Comparison of ENCODE assay signal across 8 mouse cellular contexts in the genomic region with DNA sequence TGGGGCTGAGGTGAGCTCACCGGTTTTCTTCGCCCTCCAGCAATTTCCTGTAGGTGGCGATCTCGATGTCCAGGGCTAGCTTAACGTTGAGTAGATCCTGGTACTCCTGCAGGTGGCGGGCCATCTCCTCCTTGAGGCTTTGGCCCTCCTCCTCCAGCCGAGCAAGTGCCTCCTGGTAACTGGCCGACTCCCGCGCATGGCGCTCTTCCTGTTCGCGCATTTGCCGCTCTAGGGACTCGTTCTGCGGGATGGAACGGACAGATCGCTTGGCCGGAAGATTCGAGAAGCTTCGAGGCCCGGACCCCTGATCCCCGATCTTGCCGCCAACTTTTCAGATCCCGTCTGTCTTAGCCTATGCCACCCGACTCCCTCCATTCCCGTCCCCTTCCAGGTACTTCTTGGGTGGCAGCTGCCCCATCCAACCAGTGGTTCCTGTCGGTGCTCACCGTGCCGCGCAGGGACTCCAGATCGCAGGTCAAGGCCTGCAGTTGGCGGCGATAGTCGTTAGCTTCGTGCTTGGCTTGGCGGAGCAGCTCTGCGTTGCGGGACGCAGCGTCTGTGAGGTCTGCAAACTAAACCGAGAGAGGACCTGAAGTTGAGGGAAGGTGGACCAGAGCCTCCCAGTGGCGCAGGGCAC. TPM values are rescaled to one million over a fixed set of nuclear protein-coding genes. Genes with fewer than 3 reads are reported as not detected.
DNase-seq lines count a peak whose midpoint lies in the region; ATAC-seq and TF ChIP-seq lines count a peak whose summit lies in the region.

No protein-coding gene starts in this region.

- H3K9me3 ChIP-seq in E14TG2a.4 (ENCODE audit: low read length): no peaks in the 10 kb centered on the region
- H3K9me3 ChIP-seq in embryonic facial prominence, embryonic 15.5 days (replicated peaks): no peaks in the 10 kb centered on the region
- H3K9me3 ChIP-seq in heart, embryonic 13.5 days: no peaks in the 10 kb centered on the region
- H3K9me3 ChIP-seq in kidney, embryonic 15.5 days (replicated peaks): no peaks in the 10 kb centered on the region

- peaks cover 19% of the 10 kb centered on the region for H3K4me1 ChIP-seq in E14TG2a.4 (replicated peaks; ENCODE audit: low read depth, low read length)
- H3K4me1 ChIP-seq in bone marrow macrophage, adult 2 months (ENCODE audit: control insufficient read depth, insufficient read depth, low read length): peaks cover 15% of the 10 kb centered on the region
- H3K4me1 ChIP-seq in embryonic facial prominence, embryonic 15.5 days: peaks cover 10% of the 10 kb centered on the region; the same call in 1 of the 2 replicates
- H3K4me1 ChIP-seq in heart, embryonic 13.5 days: peaks cover 15% of the 10 kb centered on the region; the same call in 1 of the 2 replicates
- H3K4me1 ChIP-seq in kidney, embryonic 15.5 days: peaks cover 20% of the 10 kb centered on the region

- H3K4me2 ChIP-seq in embryonic facial prominence, embryonic 15.5 days (replicated peaks): peak overlapping the region; percentile 65
- peak overlapping the region; percentile 80 for H3K4me2 ChIP-seq in heart, embryonic 13.5 days
- peak overlapping the region; percentile 84 for H3K4me2 ChIP-seq in kidney, embryonic 15.5 days

- DNase-seq in lung, postnatal 10 days: peak; percentile 80
- DNase-seq in ovary, postnatal 14 days (ENCODE audit: low spot score): peak; percentile 59
- DNase-seq in urinary bladder, postnatal 14 days (ENCODE audit: low spot score): peak; percentile 85

- peak; percentile 61 for TF ChIP-seq CTCF in E14TG2a.4 (conservative IDR thresholded peaks at IDR 0.05; ENCODE audit: low read length)
- no peak; the same call in 1 of the 2 replicates for TF ChIP-seq CTCF in bone marrow macrophage, adult 2 months (IDR thresholded peaks at IDR 0.05; ENCODE audit: low read depth, low read length)

- H3K27ac ChIP-seq in bone marrow macrophage, adult 2 months (ENCODE audit: insufficient read depth, low read depth, low read length): no peak overlapping the region
- no peak overlapping the region for H3K27ac ChIP-seq in embryonic facial prominence, embryonic 15.5 days (replicated peaks)
- H3K27ac ChIP-seq in heart, embryonic 13.5 days (replicated peaks): no peak overlapping the region
- H3K27ac ChIP-seq in kidney, embryonic 15.5 days: no peak overlapping the region

- no peaks in the 10 kb centered on the region for H3K36me3 ChIP-seq in E14TG2a.4 (ENCODE audit: insufficient read depth, low read length)
- H3K36me3 ChIP-seq in embryonic facial prominence, embryonic 15.5 days: no peaks in the 10 kb centered on the region
- H3K36me3 ChIP-seq in heart, embryonic 13.5 days: no peaks in the 10 kb centered on the region
- no peaks in the 10 kb centered on the region for H3K36me3 ChIP-seq in kidney, embryonic 15.5 days

- ATAC-seq in embryonic facial prominence, embryonic 15.5 days (ENCODE audit: insufficient number of reproducible peaks, low FRiP score, low TSS enrichment, low read depth): peak; percentile 61; the same call in 1 of the 2 replicates
- ATAC-seq in heart, embryonic 13.5 days (ENCODE audit: extremely low read depth, insufficient number of reproducible peaks, low FRiP score, low TSS enrichment): no peak
- ATAC-seq in kidney, embryonic 15.5 days (replicated peaks; ENCODE audit: low FRiP score): peak; percentile 82

- 2% methylated on average over 43 of the region's 43 CpGs for WGBS in embryonic facial prominence, embryonic 15.5 days
- 3% methylated on average over 43 of the region's 43 CpGs for WGBS in heart, embryonic 13.5 days
- WGBS in kidney, embryonic 15.5 days: 1% methylated on average over 43 of the region's 43 CpGs

- H3K27me3 ChIP-seq in E14TG2a.4 (ENCODE audit: insufficient read depth, low read length): peaks cover 69% of the 10 kb centered on the region
- H3K27me3 ChIP-seq in embryonic facial prominence, embryonic 15.5 days: peaks cover 50% of the 10 kb centered on the region
- H3K27me3 ChIP-seq in heart, embryonic 13.5 days (replicated peaks): peaks cover 79% of the 10 kb centered on the region
- peaks cover 66% of the 10 kb centered on the region for H3K27me3 ChIP-seq in kidney, embryonic 15.5 days

- H3K9ac ChIP-seq in embryonic facial prominence, embryonic 15.5 days: peak overlapping the region; percentile 28; the same call in 1 of the 2 replicates
- H3K9ac ChIP-seq in heart, embryonic 13.5 days: peak overlapping the region; percentile 80
- peak overlapping the region; percentile 52 for H3K9ac ChIP-seq in kidney, embryonic 15.5 days

- TF ChIP-seq POLR2A in bone marrow macrophage, adult 2 months (IDR thresholded peaks at IDR 0.05; ENCODE audit: borderline replicate concordance, low read depth, low read length): no peak

- H3K4me3 ChIP-seq in E14TG2a.4 (replicated peaks; ENCODE audit: low read length): peak overlapping the region; percentile 76
- peak overlapping the region; percentile 21 for H3K4me3 ChIP-seq in bone marrow macrophage, adult 2 months (ENCODE audit: insufficient read depth, low read length)
- peak overlapping the region; percentile 37 for H3K4me3 ChIP-seq in embryonic facial prominence, embryonic 15.5 days (replicated peaks)
- H3K4me3 ChIP-seq in heart, embryonic 13.5 days: peak overlapping the region; percentile 48
- H3K4me3 ChIP-seq in kidney, embryonic 15.5 days (replicated peaks): peak overlapping the region; percentile 45

RNA-seq across cellular contexts. Expression of a gene that starts 7.6 kb away (rescaled TPM):
- not detected in 2 replicates for polyA plus RNA-seq in bone marrow macrophage, adult 2 months (2012; ENCODE audit: insufficient read depth, insufficient read length, missing spikeins)
- 0.39 and 0.51 TPM in 2 replicates for polyA plus RNA-seq in embryonic facial prominence, embryonic 15.5 days (2015; fragmentation: Nextera tagmentation; extraction: Ambion mirVana)
- 0.19 and 0.38 TPM in 2 replicates for polyA plus RNA-seq in heart, embryonic 13.5 days (2015; fragmentation: Nextera tagmentation; extraction: Ambion mirVana)
- polyA plus RNA-seq in kidney, embryonic 15.5 days (2015; fragmentation: Nextera tagmentation; extraction: Ambion mirVana): 0.22 and 0.32 TPM in 2 replicates

RNA-seq across cellular contexts. Expression of a gene that starts 8.2 kb away (rescaled TPM):
- polyA plus RNA-seq in bone marrow macrophage, adult 2 months (2012; ENCODE audit: insufficient read depth, insufficient read length, missing spikeins): not detected in 2 replicates
- polyA plus RNA-seq in embryonic facial prominence, embryonic 15.5 days (2015; fragmentation: Nextera tagmentation; extraction: Ambion mirVana): not detected in 2 replicates
- polyA plus RNA-seq in heart, embryonic 13.5 days (2015; fragmentation: Nextera tagmentation; extraction: Ambion mirVana): not detected in 2 replicates
- not detected in 2 replicates for polyA plus RNA-seq in kidney, embryonic 15.5 days (2015; fragmentation: Nextera tagmentation; extraction: Ambion mirVana)

RNA-seq across cellular contexts. Expression of a gene that starts 12.1 kb away (rescaled TPM):
- polyA plus RNA-seq in bone marrow macrophage, adult 2 months (2012; ENCODE audit: insufficient read depth, insufficient read length, missing spikeins): not detected in 2 replicates
- polyA plus RNA-seq in embryonic facial prominence, embryonic 15.5 days (2015; fragmentation: Nextera tagmentation; extraction: Ambion mirVana): 2.0 and 5.5 TPM in 2 replicates
- 0.71 and 0.88 TPM in 2 replicates for polyA plus RNA-seq in heart, embryonic 13.5 days (2015; fragmentation: Nextera tagmentation; extraction: Ambion mirVana)
- 1.2 and 1.7 TPM in 2 replicates for polyA plus RNA-seq in kidney, embryonic 15.5 days (2015; fragmentation: Nextera tagmentation; extraction: Ambion mirVana)

RNA-seq across cellular contexts. Expression of a gene that starts 12.3 kb away (rescaled TPM):
- polyA plus RNA-seq in bone marrow macrophage, adult 2 months (2012; ENCODE audit: insufficient read depth, insufficient read length, missing spikeins): 40.2 and 57.1 TPM in 2 replicates
- polyA plus RNA-seq in embryonic facial prominence, embryonic 15.5 days (2015; fragmentation: Nextera tagmentation; extraction: Ambion mirVana): 154 and 167 TPM in 2 replicates
- polyA plus RNA-seq in heart, embryonic 13.5 days (2015; fragmentation: Nextera tagmentation; extraction: Ambion mirVana): 119 and 125 TPM in 2 replicates
- 210 and 240 TPM in 2 replicates for polyA plus RNA-seq in kidney, embryonic 15.5 days (2015; fragmentation: Nextera tagmentation; extraction: Ambion mirVana)

RNA-seq across cellular contexts. Expression of a gene that starts 31.8 kb away (rescaled TPM):
- 10.9 and 11.9 TPM in 2 replicates for polyA plus RNA-seq in bone marrow macrophage, adult 2 months (2012; ENCODE audit: insufficient read depth, insufficient read length, missing spikeins)
- polyA plus RNA-seq in embryonic facial prominence, embryonic 15.5 days (2015; fragmentation: Nextera tagmentation; extraction: Ambion mirVana): 8.0 and 8.8 TPM in 2 replicates
- polyA plus RNA-seq in heart, embryonic 13.5 days (2015; fragmentation: Nextera tagmentation; extraction: Ambion mirVana): 7.0 and 7.3 TPM in 2 replicates
- 10.7 and 12.4 TPM in 2 replicates for polyA plus RNA-seq in kidney, embryonic 15.5 days (2015; fragmentation: Nextera tagmentation; extraction: Ambion mirVana)

Comparison
In these comparisons a context has a peak if more than half of its experiments do, and no peak if none do; other contexts are left out.
1. H3K4me3 ChIP-seq: peak in every context shown above with its lines; median percentile 76 in E14TG2a.4; 48 in heart, embryonic 13.5 days; 45 in kidney, embryonic 15.5 days; 37 in embryonic facial prominence, embryonic 15.5 days; 21 in bone marrow macrophage, adult 2 months.
2. H3K9ac ChIP-seq: peak in every context shown above with its lines; median percentile 80 in heart, embryonic 13.5 days; 52 in kidney, embryonic 15.5 days; 28 in embryonic facial prominence, embryonic 15.5 days.